Mouse (Mus musculus) ES-Bruce4 (cell line): ENCODE results near the gene Spdef. TPM values are rescaled to one million over a fixed set of nuclear protein-coding genes. Genes with fewer than 3 reads are reported as not detected.

Experiments used
- H3K27ac ChIP-seq: 2 replicates; pipeline ENCODE4 v1.5.1; 2012; ENCODE audit warnings: low read length, inconsistent platforms; ENCODE audit not compliant: insufficient read depth
- H3K27me3 ChIP-seq: 2 replicates; pipeline ENCODE4 v1.6.1; 2012; ENCODE audit warnings: mild to moderate bottlenecking, low read length, inconsistent platforms; ENCODE audit not compliant: control insufficient read depth, poor library complexity, insufficient read depth, severe bottlenecking
- H3K36me3 ChIP-seq: 2 replicates; pipeline ENCODE4 v1.6.1; 2012; ENCODE audit warnings: inconsistent platforms, mild to moderate bottlenecking, low read length, moderate library complexity; ENCODE audit not compliant: control insufficient read depth, poor library complexity, insufficient read depth, severe bottlenecking
- H3K4me1 ChIP-seq: one replicate; pipeline ENCODE4 v1.8.1; 2011; ENCODE audit warnings: low read length; ENCODE audit not compliant: control insufficient read depth, insufficient read depth
- H3K4me3 ChIP-seq: 2 replicates; pipeline ENCODE4 v1.5.1; 2011; ENCODE audit warnings: low read depth, mild to moderate bottlenecking, low read length
- H3K9ac ChIP-seq: 2 replicates; pipeline ENCODE4 v1.6.1; 2012; ENCODE audit warnings: low read depth, mild to moderate bottlenecking, inconsistent platforms; ENCODE audit not compliant: poor library complexity, severe bottlenecking
- H3K9me3 ChIP-seq: replicated peaks from 2 replicates; pipeline ENCODE4 v1.6.1; 2012; ENCODE audit warnings: mild to moderate bottlenecking, low read length, inconsistent platforms; ENCODE audit not compliant: control insufficient read depth, poor library complexity, insufficient read depth, severe bottlenecking
- CTCF ChIP-seq: IDR thresholded peaks from one replicate; pipeline ENCODE4 v1.8.1; 2011; ENCODE audit warnings: low read depth, low read length
- EP300 ChIP-seq: IDR thresholded peaks from 2 replicates; pipeline ENCODE4 v1.6.1; 2011; ENCODE audit warnings: low read depth, low read length; ENCODE audit not compliant: insufficient read depth
- POLR2A ChIP-seq: IDR thresholded peaks from one replicate; pipeline ENCODE4 v1.8.1; 2011; ENCODE audit warnings: low read length; ENCODE audit not compliant: insufficient read depth
- polyA plus RNA-seq: library from polyadenylated mRNA; stranded (reverse); fragments of >200 nt; gene quantifications from 2 replicates; pipeline ENCODE4 v1.2.4, GENCODE M21; 2011; ENCODE audit warnings: low read depth; ENCODE audit not compliant: missing spikeins, insufficient read depth, insufficient read length

The Spdef gene
- polyA plus RNA-seq, 1 experiment, result 1.2 TPM

GRCm38 (mm10) chr17:27732694-27733093 lies 3.9 kb upstream of the Spdef start:
- Histone ChIP-seq H3K9ac (no peak overlapping the region), H3K9me3 (no peaks in the 10 kb centered on the region), H3K36me3 (no peaks in the 10 kb centered on the region), H3K27ac (no peak overlapping the region), H3K27me3 (no peaks in the 10 kb centered on the region), H3K4me3 (no peak overlapping the region), H3K4me1 (peaks cover 1% of the 10 kb centered on the region)
- TF ChIP-seq POLR2A (no peak), CTCF (no peak)

- Histone ChIP-seq H3K4me3 (no peak overlapping the region), H3K4me1 (peaks cover 1% of the 10 kb centered on the region), H3K36me3 (no peaks in the 10 kb centered on the region), H3K9ac (no peak overlapping the region), H3K9me3 (no peaks in the 10 kb centered on the region), H3K27me3 (no peaks in the 10 kb centered on the region), H3K27ac (no peak overlapping the region)
- TF ChIP-seq EP300 (no peak), POLR2A (no peak), CTCF (no peak)
Observed at GRCm38 (mm10) chr17:27732152-27732551, 3.4 kb upstream of the Spdef start.

GRCm38 (mm10) chr17:27726527-27726926 lies 2.2 kb downstream of the Spdef start:
- no peak overlapping the region for H3K4me3 ChIP-seq
- TF ChIP-seq CTCF (no peak), POLR2A (no peak), EP300 (no peak)
- H3K36me3 ChIP-seq, result no peaks in the 10 kb centered on the region
- no peak overlapping the region for H3K9ac ChIP-seq
- H3K27me3 ChIP-seq, result no peaks in the 10 kb centered on the region
- H3K27ac ChIP-seq, result no peak overlapping the region
- no peaks in the 10 kb centered on the region for H3K9me3 ChIP-seq
- peaks cover 5% of the 10 kb centered on the region for H3K4me1 ChIP-seq

GRCm38 (mm10) chr17:27725412-27725811 lies 3.3 kb downstream of the Spdef start:
- TF ChIP-seq CTCF (no peak), EP300 (no peak), POLR2A (no peak)
- Histone ChIP-seq H3K4me3 (no peak overlapping the region), H3K4me1 (peaks cover 5% of the 10 kb centered on the region), H3K27me3 (no peaks in the 10 kb centered on the region), H3K27ac (no peak overlapping the region), H3K9me3 (no peaks in the 10 kb centered on the region), H3K36me3 (no peaks in the 10 kb centered on the region), H3K9ac (no peak overlapping the region)

GRCm38 (mm10) chr17:27725011-27725410 lies 3.7 kb downstream of the Spdef start:
- Histone ChIP-seq H3K9ac (no peak overlapping the region), H3K4me1 (peaks cover 5% of the 10 kb centered on the region), H3K36me3 (no peaks in the 10 kb centered on the region), H3K4me3 (no peak overlapping the region), H3K27ac (no peak overlapping the region), H3K27me3 (no peaks in the 10 kb centered on the region), H3K9me3 (no peaks in the 10 kb centered on the region)
- TF ChIP-seq EP300, result no peak
- no peak for TF ChIP-seq CTCF
- no peak for TF ChIP-seq POLR2A

- peaks cover 5% of the 10 kb centered on the region for H3K4me1 ChIP-seq
Observed at GRCm38 (mm10) chr17:27724327-27724726, 4.4 kb downstream of the Spdef start.

More at GRCm38 (mm10) chr17:27724327-27724726, 4.4 kb downstream of the Spdef start:
- Histone ChIP-seq H3K9ac (no peak overlapping the region), H3K27me3 (no peaks in the 10 kb centered on the region), H3K36me3 (no peaks in the 10 kb centered on the region), H3K9me3 (no peaks in the 10 kb centered on the region), H3K4me3 (no peak overlapping the region), H3K27ac (no peak overlapping the region)
- TF ChIP-seq CTCF (no peak), POLR2A (no peak), EP300 (no peak)
